Mouse (Mus musculus): Measurements from ENCODE around the gene Thap3. TPM values are rescaled to one million over a fixed set of nuclear protein-coding genes. Genes with fewer than 3 reads are reported as not detected.

The Thap3 gene
- 32.4 to 40.3 TPM (median 37.0 TPM) in 4 replicates for total RNA-seq (2023; ENCODE audit: inconsistent age)

GRCm38 (mm10) chr4:151988342-151989109 lies at the start of gene Thap3:
TSS of gene Thap3 (minus strand) at chr4:151988997.

GRCm38 (mm10) chr4:152038225-152038984 lies 49.6 kb upstream of the Thap3 start, which contains the start of gene Tas1r1:
TSS of gene Tas1r1 (minus strand) at chr4:152038568.

GRCm38 (mm10) chr4:152027524-152027923 lies 38.7 kb upstream of the Thap3 start, which contains the start of gene Zbtb48:
TSS of gene Zbtb48 (minus strand) at chr4:152027671.

GRCm38 (mm10) chr4:152008622-152009075 lies 19.9 kb upstream of the Thap3 start, which contains the start of gene Klhl21:
TSS of gene Klhl21 (plus strand) at chr4:152008803.

GRCm38 (mm10) chr4:151996173-151996950 lies 7.6 kb upstream of the Thap3 start, which contains the start of gene Phf13:
TSS of gene Phf13 (minus strand) at chr4:151996258.

GRCm38 (mm10) chr4:151933505-151934214 lies 55.1 kb downstream of the Thap3 start, which contains the start of gene Dnajc11:
TSS of gene Dnajc11 (plus strand) at chr4:151933691.

Other genes starting within 250 kb of the Thap3 start
- gene Camta1, start 127.1 kb downstream of the Thap3 start, total RNA-seq (2023; ENCODE audit: inconsistent age): 29.0 to 45.3 TPM (median 38.0 TPM) in 4 replicates
- gene Dnajc11, start 55.3 kb downstream of the Thap3 start, total RNA-seq (2023; ENCODE audit: inconsistent age): 63.0 to 74.3 TPM (median 70.1 TPM) in 4 replicates
- gene Phf13, start 7.3 kb upstream of the Thap3 start, total RNA-seq (2023; ENCODE audit: inconsistent age): 4.3 to 4.9 TPM (median 4.6 TPM) in 4 replicates
- gene Klhl21, start 19.8 kb upstream of the Thap3 start, total RNA-seq (2023; ENCODE audit: inconsistent age): 16.6 to 19.0 TPM (median 17.2 TPM) in 4 replicates
- 20.9 to 34.7 TPM (median 26.9 TPM) in 4 replicates for gene Zbtb48, start 38.7 kb upstream of the Thap3 start, total RNA-seq (2023; ENCODE audit: inconsistent age)
- 0.19 to 0.69 TPM (median 0.51 TPM) in 3 of 4 replicates, not detected in the other for gene Tas1r1, start 49.6 kb upstream of the Thap3 start, total RNA-seq (2023; ENCODE audit: inconsistent age)
- gene Nol9, start 50.3 kb upstream of the Thap3 start, total RNA-seq (2023; ENCODE audit: inconsistent age): 39.8 to 45.6 TPM (median 41.7 TPM) in 4 replicates
- gene Plekhg5, start 83.5 kb upstream of the Thap3 start, total RNA-seq (2023; ENCODE audit: inconsistent age): 1.5 to 3.0 TPM (median 2.6 TPM) in 4 replicates
- not detected in 4 replicates for gene Tnfrsf25, start 126.9 kb upstream of the Thap3 start, total RNA-seq (2023; ENCODE audit: inconsistent age)
- gene Espn, start 163.4 kb upstream of the Thap3 start, total RNA-seq (2023; ENCODE audit: inconsistent age): 0.99 to 1.7 TPM (median 1.0 TPM) in 4 replicates
- not detected in 4 replicates for gene Hes2, start 169.9 kb upstream of the Thap3 start, total RNA-seq (2023; ENCODE audit: inconsistent age)
- 3.3 to 7.2 TPM (median 5.1 TPM) in 4 replicates for gene Acot7, start 189.1 kb upstream of the Thap3 start, total RNA-seq (2023; ENCODE audit: inconsistent age)

Data from B cell, adult (primary cell).